Mouse (Mus musculus) forebrain, embryonic 13.5 days (tissue): ENCODE measurements at regions not wholly inside any gene's neighbourhood (a gene's known extent, or its start where the extent isn't known, plus 50 kb on each side); places are given as distances from the start of the nearest gene placed in this dataset.
A peak's percentile ranks its signal among the peaks of the same experiment; 100 is the strongest.
"Not testable (repeated sequence)": the region's sequence is repeated elsewhere in the genome, so short reads cannot be mapped to it uniquely, and the experiment has no call there.

Experiments used
- ATAC-seq: fragments of 200-750 bp; cut with Nextera tagmentation; 2 replicates; pipeline ENCODE4 v1.8.0; 2017
- H3K27ac ChIP-seq: fragments of 300-500 bp; sonication (generic); 2 replicates; pipeline ENCODE4 v1.5.1; 2015; ENCODE audit warnings: inconsistent platforms, mild to moderate bottlenecking, moderate library complexity
- H3K27me3 ChIP-seq: fragments of 300-500 bp; sonication (generic); 2 replicates; pipeline ENCODE4 v1.6.1; 2015; ENCODE audit warnings: mild to moderate bottlenecking, inconsistent platforms
- H3K36me3 ChIP-seq: fragments of 300-500 bp; sonication (generic); 2 replicates; pipeline ENCODE4 v1.6.1; 2015; ENCODE audit warnings: mild to moderate bottlenecking, inconsistent platforms; ENCODE audit not compliant: poor library complexity, severe bottlenecking
- H3K4me1 ChIP-seq: fragments of 300-500 bp; sonication (generic); 2 replicates; pipeline ENCODE4 v1.6.1; 2015; ENCODE audit warnings: inconsistent platforms
- H3K4me2 ChIP-seq: fragments of 300-500 bp; sonication (generic); 2 replicates; pipeline ENCODE4 v1.6.1; 2015; ENCODE audit warnings: inconsistent platforms, mild to moderate bottlenecking, moderate library complexity
- H3K4me3 ChIP-seq: fragments of 300-500 bp; sonication (generic); 2 replicates; pipeline ENCODE4 v1.5.1; 2015; ENCODE audit warnings: mild to moderate bottlenecking, inconsistent platforms
- H3K9ac ChIP-seq: fragments of 300-500 bp; sonication (generic); 2 replicates; pipeline ENCODE4 v1.6.1; 2015; ENCODE audit warnings: mild to moderate bottlenecking, inconsistent platforms
- H3K9me3 ChIP-seq: fragments of 300-500 bp; sonication (generic); replicated peaks from 2 replicates; pipeline ENCODE4 v1.6.1; 2016; ENCODE audit warnings: inconsistent platforms
- whole genome bisulfite sequencing: fragments of 180-500 bp; shearing (Covaris S2); methylation state at CpG from one replicate; pipeline ENCODE4 v1.1.7; 2015; 5-methylcytosine and 5-hydroxymethylcytosine counted together

DNA sequence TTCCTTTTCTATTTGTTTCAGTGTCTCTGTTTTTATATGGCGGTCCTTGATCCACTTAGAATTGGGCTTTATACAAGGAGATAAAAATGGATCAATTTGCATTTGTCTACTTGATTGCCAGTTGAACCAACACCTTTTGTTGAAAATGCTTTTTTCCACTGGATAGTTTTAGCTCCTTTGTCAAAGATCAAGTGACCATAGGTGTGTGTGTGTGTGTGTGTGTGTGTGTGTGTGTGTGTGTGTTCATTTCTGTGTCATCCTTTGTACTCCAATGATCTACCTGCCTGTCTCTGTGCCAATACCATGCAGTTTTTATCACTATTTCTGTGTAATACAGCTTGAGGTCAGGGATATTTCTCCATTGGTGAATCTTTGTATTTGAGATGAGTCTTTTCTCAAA lies 158.7 kb upstream of the Cenpw start:
- no peak overlapping the region for H3K27ac ChIP-seq
- 95% methylated on average over 1 of the region's 1 CpGs for WGBS
- H3K4me1 ChIP-seq = no peaks in the 10 kb centered on the region

DNA sequence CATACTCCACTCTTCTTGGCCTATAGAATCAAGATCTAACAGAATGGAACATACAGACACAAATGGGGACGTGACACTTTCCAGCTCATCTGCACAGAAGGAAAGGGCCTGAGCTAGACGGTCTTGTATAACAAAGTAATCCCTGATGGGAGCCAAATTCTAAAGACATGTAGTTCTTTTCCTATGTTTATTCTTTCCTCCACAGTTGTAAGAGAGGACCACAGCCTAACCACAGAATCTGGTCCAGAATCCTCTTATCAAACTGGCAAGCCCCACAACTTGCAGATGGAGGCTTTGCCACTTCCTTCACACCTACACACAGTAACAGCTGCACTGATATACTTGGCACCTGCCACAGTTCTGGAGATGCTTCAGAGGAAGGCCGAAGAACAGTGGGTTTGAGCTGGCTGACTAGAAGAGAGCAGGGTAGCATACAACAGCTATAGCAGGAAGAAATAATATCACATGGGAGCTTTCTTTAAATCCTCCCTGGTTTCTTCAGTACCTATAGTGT lies 142.7 kb upstream of the Cenpw start:
- ATAC-seq = peak; percentile 87
- WGBS = 63% methylated on average over 3 of the region's 3 CpGs
- H3K27ac ChIP-seq = no peak overlapping the region

More for the DNA sequence above, 158.7 kb upstream of the Cenpw start:
- H3K4me2 ChIP-seq = no peak overlapping the region
- no peak overlapping the region for H3K4me3 ChIP-seq
- ATAC-seq = no peak
- no peaks in the 10 kb centered on the region for H3K9me3 ChIP-seq
- no peak overlapping the region for H3K9ac ChIP-seq
- no peaks in the 10 kb centered on the region for H3K27me3 ChIP-seq
- no peaks in the 10 kb centered on the region for H3K36me3 ChIP-seq

DNA sequence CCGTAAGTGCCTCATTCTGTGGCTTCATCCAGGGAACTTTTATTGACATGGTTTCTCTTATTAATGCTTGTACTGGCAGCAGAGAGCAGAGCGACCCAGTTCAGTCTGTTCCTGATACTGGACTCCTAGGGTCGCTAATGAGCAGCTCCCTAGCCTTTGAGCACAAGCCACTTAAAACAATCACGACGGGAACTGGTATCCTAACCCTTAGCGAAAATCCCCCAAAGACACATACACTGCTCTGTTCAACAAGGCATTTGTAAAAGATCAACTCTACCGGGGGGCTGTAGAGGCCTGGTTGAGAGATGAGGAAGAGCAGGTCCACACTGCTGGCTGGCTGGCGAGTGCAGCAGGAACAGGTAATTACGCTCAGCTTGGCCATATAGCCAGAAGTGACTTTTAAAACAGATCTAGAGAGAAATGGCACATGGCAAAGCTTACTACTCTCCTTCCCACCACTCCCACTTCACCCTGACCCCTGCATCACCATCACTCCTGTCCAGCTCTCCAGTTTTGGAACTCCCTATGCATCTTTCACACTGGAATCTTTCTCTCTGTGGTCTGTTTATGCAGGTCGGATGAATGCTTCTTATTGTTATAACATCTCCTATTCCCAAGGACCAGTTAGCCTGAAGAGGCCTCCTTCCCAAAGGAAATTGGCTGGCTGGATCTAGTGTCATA lies 128.1 kb upstream of the Cenpw start:
- WGBS = 13% methylated on average over 10 of the region's 10 CpGs
- Histone ChIP-seq H3K36me3 (no peaks in the 10 kb centered on the region), H3K4me2 (0 out of 2 replicates have a peak overlapping the region, but pooled peaks have one; percentile 0), H3K4me1 (peaks cover 20% of the 10 kb centered on the region), H3K4me3 (no peak overlapping the region), H3K27ac (peak overlapping the region; percentile 7), H3K9me3 (no peaks in the 10 kb centered on the region), H3K27me3 (no peaks in the 10 kb centered on the region), H3K9ac (no peak overlapping the region)
- peak; percentile 67 for ATAC-seq

More for the DNA sequence above, 142.7 kb upstream of the Cenpw start:
- Histone ChIP-seq H3K4me2 (no peak overlapping the region), H3K27me3 (no peaks in the 10 kb centered on the region), H3K4me1 (no peaks in the 10 kb centered on the region), H3K36me3 (no peaks in the 10 kb centered on the region), H3K9me3 (no peaks in the 10 kb centered on the region), H3K9ac (no peak overlapping the region), H3K4me3 (no peak overlapping the region)

DNA sequence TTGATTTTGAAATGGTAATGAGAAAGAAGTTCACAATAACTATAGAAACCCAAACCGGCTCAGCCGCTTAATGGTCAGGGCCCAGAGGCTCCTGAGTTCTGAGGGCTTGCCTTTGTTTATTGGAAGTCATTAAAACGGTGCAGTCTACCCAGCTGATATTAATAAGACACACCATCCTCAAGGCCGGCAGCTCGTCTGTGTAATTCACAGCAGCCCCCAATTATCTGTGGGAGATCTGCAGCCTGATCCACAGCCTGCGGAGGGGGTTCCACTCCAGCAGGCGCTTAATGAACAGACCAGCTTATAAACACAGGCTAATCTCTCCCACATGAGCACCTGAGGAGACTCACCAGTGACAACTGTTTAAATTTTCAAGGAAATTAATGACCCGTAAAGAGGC lies 127.5 kb upstream of the Cenpw start:
- 5% methylated on average over 8 of the region's 8 CpGs for WGBS
- no peaks in the 10 kb centered on the region for H3K27me3 ChIP-seq
- H3K4me3 ChIP-seq = no peak overlapping the region
- no peaks in the 10 kb centered on the region for H3K36me3 ChIP-seq
- no peaks in the 10 kb centered on the region for H3K9me3 ChIP-seq
- peak overlapping the region; percentile 31; the same call in 1 of the 2 replicates for H3K27ac ChIP-seq
- peaks cover 20% of the 10 kb centered on the region for H3K4me1 ChIP-seq
- peak overlapping the region; percentile 21 for H3K4me2 ChIP-seq
- no peak overlapping the region for H3K9ac ChIP-seq
- peak; percentile 88 for ATAC-seq

DNA sequence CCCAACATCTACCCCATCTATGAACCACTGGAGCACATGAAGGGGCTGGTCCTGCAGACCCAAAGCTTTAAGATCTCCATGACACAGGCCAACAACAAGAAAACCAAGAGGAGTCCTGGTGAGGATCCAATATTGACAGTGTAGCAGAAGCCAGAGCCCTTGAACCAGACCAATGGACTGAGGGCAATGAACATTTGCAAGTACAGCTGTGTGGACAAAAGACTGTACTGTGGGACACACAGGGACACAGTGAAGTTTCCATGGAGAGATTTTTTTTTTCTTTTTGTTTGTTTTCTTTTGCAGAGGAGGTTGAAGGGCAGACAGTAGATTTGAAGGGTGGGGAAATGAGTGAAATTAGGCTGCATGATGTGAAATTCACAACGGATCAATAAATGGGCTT lies 126.5 kb upstream of the Cenpw start:
- H3K36me3 ChIP-seq = no peaks in the 10 kb centered on the region
- no peaks in the 10 kb centered on the region for H3K27me3 ChIP-seq
- no peaks in the 10 kb centered on the region for H3K9me3 ChIP-seq
- H3K27ac ChIP-seq = no peak overlapping the region
- 26% methylated on average over 1 of the region's 1 CpGs for WGBS
- ATAC-seq = no peak
- no peak overlapping the region for H3K4me2 ChIP-seq
- no peak overlapping the region for H3K9ac ChIP-seq
- peaks cover 20% of the 10 kb centered on the region for H3K4me1 ChIP-seq
- H3K4me3 ChIP-seq = no peak overlapping the region

DNA sequence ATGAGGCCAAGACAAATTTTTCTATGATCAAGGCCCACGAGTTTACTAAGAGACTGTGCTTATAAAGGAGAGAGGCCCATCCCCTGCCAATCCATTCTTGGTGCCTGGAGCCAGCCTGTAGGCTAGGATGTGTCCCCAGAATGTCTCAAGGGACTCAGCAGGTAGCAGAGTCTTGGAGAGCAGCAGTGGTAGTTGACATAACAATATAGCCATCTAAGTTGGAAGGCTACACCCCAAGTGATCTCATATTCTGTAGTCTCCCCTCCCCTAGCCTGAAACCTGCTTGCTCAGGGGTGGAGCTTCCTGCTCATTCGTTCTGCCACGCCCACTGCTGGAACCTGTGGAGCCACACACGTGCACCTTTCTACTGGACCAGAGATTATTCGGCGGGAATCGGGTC lies 95.5 kb upstream of the Cenpw start:
- ATAC-seq, H3K36me3 ChIP-seq, H3K9ac ChIP-seq, H3K4me1 ChIP-seq, H3K27ac ChIP-seq, H3K4me2 ChIP-seq, H3K9me3 ChIP-seq, H3K27me3 ChIP-seq, H3K4me3 ChIP-seq: not testable (repeated sequence)
- 96% methylated on average over 3 of the region's 7 CpGs for WGBS

DNA sequence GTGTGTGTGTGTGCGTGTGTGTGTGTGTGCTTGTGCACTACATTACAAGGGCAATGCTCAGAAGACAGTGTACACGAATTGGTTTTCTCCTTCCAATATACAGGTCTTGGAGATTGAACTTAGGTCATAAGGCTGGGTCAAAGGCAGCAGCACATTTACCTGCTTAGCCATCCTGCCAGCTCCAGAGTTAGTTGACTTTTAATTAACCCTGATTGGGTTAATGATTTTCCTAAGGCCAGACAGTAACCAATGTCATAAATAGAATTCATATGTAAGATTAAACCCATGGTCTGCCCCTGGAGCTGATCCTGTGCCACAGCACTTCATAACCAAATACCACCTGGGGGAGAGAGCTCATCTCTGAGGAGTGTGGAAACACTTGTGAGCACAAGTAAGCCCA lies 81.3 kb upstream of the Cenpw start:
- 82% methylated on average over 2 of the region's 2 CpGs for WGBS
- ATAC-seq = no peak
- Histone ChIP-seq H3K4me1 (no peaks in the 10 kb centered on the region), H3K4me2 (no peak overlapping the region), H3K9ac (no peak overlapping the region), H3K9me3 (no peaks in the 10 kb centered on the region), H3K27me3 (no peaks in the 10 kb centered on the region), H3K27ac (no peak overlapping the region), H3K4me3 (no peak overlapping the region), H3K36me3 (no peaks in the 10 kb centered on the region)

DNA sequence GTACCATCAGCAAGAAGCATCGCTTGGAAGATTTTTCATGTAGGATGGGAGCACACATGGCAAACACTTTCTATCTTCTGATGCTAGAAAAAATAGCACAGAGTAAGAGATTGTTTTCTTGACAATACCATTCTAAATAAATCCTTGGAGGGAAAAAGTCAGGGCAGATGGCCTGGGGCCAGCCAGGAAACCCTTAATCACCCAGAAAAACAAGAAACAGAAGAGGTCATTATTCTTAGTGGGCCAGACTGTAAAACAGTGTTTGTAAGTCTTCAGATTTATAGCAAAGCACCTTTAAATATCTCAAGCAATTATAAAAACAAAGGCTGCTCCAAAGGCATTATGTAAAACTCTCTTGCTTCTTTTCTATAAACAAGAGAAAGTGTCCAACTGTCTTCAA lies 80.1 kb upstream of the Cenpw start:
- 98% methylated on average over 1 of the region's 1 CpGs for WGBS
- Histone ChIP-seq H3K4me3 (no peak overlapping the region), H3K4me2 (no peak overlapping the region), H3K4me1 (no peaks in the 10 kb centered on the region), H3K36me3 (no peaks in the 10 kb centered on the region), H3K9ac (no peak overlapping the region), H3K27ac (no peak overlapping the region), H3K9me3 (no peaks in the 10 kb centered on the region), H3K27me3 (no peaks in the 10 kb centered on the region)
- ATAC-seq = no peak

DNA sequence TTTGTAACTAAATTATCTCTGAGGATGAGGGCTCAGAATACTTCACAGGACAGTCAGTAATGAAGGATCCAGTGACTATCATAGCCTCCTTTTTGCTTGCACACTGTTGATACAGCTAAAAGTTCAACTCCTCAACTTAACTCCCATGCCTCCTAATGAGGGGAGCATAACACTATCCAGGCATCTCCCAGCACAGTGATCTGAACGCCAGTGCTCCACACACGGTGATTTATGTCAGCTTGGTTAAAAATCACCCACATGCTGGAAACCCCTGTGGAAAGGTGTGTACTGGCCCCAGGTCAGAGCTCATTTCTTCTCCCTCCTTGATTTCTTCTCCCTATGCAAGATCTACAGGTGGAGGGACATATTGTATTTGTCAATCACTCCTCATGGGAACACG lies 79.6 kb upstream of the Cenpw start:
- Histone ChIP-seq H3K9me3 (no peaks in the 10 kb centered on the region), H3K36me3 (no peaks in the 10 kb centered on the region), H3K27me3 (no peaks in the 10 kb centered on the region), H3K4me1 (no peaks in the 10 kb centered on the region), H3K4me3 (no peak overlapping the region), H3K4me2 (no peak overlapping the region), H3K9ac (no peak overlapping the region), H3K27ac (no peak overlapping the region)
- ATAC-seq = no peak
- WGBS = 81% methylated on average over 3 of the region's 3 CpGs

DNA sequence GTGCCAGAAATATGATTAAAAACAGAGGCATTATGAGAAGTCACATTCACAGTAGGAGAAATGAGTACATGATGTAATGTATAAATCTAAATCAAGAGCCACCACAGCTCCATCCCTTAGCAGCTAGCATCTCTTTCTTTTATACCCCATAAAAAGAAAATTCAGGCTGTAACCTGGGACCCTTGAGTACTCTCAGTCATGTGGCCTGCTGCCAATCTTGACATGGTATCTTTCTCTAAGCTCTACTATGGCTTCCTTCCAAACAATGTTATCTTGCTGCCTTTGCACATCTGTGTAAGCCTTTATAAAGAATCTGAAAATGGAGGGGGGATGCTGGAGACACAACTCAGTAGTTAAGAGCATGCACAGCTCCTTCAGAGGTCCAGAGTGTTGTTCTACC lies 78.6 kb upstream of the Cenpw start:
- H3K9ac ChIP-seq = no peak overlapping the region
- H3K27me3 ChIP-seq = no peaks in the 10 kb centered on the region
- no peak for ATAC-seq
- H3K4me1 ChIP-seq = no peaks in the 10 kb centered on the region
- H3K27ac ChIP-seq = no peak overlapping the region
- H3K36me3 ChIP-seq = no peaks in the 10 kb centered on the region
- no peak overlapping the region for H3K4me3 ChIP-seq
- H3K9me3 ChIP-seq = no peaks in the 10 kb centered on the region
- H3K4me2 ChIP-seq = no peak overlapping the region

DNA sequence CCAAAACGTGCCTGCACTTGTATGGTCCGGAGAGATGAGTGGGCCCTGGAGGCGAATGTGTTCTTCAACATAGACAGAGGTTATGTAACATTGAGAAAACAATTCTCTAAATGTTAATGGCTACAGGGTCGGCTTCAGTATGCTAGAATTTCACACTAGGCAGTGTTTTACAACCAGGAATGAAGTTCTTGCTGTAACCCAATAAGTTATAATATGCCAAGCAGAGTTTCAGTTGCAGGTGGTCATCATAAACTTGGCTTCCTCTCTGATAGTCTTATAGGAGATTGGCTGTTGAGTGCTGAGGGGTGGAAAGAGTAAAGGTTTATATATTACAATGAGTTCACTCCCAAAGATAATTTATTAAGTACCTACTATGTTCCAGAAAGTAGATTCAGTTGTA lies 64.8 kb upstream of the Cenpw start:
- H3K4me1 ChIP-seq = no peaks in the 10 kb centered on the region
- H3K9me3 ChIP-seq = no peaks in the 10 kb centered on the region
- no peak overlapping the region for H3K4me2 ChIP-seq
- no peak for ATAC-seq
- no peaks in the 10 kb centered on the region for H3K36me3 ChIP-seq
- H3K4me3 ChIP-seq = no peak overlapping the region
- WGBS = 87% methylated on average over 4 of the region's 4 CpGs
- H3K27ac ChIP-seq = no peak overlapping the region
- no peak overlapping the region for H3K9ac ChIP-seq
- H3K27me3 ChIP-seq = no peaks in the 10 kb centered on the region

DNA sequence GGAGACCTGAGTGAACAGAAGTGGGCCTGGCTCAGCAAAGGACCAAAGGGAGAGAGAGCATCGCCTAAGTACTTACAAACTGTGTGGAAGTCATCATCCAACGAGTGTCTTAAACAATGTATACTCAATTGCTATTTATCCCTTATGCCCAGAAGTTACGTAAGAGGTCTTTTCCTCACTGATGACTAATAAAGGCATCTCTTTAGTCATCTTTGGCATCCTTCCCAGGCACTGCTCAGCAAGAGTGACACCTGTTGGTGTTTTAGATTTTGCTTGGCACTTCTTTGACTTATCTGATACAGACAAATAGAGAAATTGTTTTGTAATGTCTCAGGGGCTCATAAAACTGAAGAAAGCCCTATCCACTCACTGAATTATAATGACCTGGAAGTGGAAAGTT lies 59.4 kb upstream of the Cenpw start:
- H3K9me3 ChIP-seq = no peaks in the 10 kb centered on the region
- no peak overlapping the region for H3K4me3 ChIP-seq
- no peaks in the 10 kb centered on the region for H3K27me3 ChIP-seq
- H3K36me3 ChIP-seq = no peaks in the 10 kb centered on the region
- H3K27ac ChIP-seq = no peak overlapping the region
- H3K4me2 ChIP-seq = no peak overlapping the region
- H3K4me1 ChIP-seq = no peaks in the 10 kb centered on the region
- ATAC-seq = no peak
- 56% methylated on average over 3 of the region's 3 CpGs for WGBS
- H3K9ac ChIP-seq = no peak overlapping the region

DNA sequence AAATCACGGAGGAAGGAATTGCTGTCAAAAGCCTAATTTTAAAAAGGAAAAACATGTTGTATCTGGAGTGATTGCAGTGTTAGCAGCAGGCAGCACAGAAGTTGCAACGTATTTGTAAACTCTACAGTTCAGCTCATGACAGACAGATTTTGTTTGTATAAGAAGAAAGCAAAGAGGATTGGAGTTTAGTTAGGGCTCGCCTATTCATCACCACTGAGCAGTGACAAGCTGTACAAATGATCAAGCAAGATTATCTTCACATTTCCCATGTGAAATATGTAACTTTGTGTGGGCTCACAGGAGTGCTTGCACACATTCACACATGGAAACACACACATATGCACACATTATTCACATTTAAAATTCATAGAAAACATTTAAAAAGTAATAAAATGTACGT lies 57.5 kb upstream of the Cenpw start:
- H3K9me3 ChIP-seq = no peaks in the 10 kb centered on the region
- H3K4me2 ChIP-seq = no peak overlapping the region
- no peaks in the 10 kb centered on the region for H3K36me3 ChIP-seq
- H3K27ac ChIP-seq = no peak overlapping the region
- no peaks in the 10 kb centered on the region for H3K4me1 ChIP-seq
- 52% methylated on average over 4 of the region's 4 CpGs for WGBS
- H3K4me3 ChIP-seq = no peak overlapping the region
- H3K27me3 ChIP-seq = no peaks in the 10 kb centered on the region
- H3K9ac ChIP-seq = no peak overlapping the region
- ATAC-seq = peak; percentile 57; the same call in 1 of the 2 replicates
